Mouse (Mus musculus): ENCODE measurements at regions not wholly inside any gene's neighbourhood (a gene's known extent, or its start where the extent isn't known, plus 50 kb on each side); places are given as distances from the start of the nearest gene placed in this dataset.
A peak's percentile ranks its signal among the peaks of the same experiment; 100 is the strongest.

DNA sequence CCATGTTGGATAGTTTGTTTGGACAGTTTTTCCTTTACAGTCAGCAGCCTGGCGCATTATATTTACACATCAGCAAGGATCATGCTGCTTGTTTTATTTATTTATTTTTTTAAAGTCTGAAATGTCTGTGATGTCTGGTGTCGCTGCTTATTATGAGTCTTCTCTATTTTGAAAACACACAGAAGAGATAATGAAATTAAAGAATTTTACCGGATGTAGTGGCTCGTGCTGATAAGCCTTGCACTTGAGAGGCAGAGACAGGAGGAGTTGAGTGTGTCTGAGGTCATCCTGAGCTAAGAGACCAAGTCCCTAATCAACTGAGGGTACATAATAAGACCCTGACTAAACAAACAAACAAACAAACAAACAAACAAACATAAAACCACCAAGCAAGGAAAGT is 402.6 kb upstream of the Slc30a5 start:
- ATAC-seq (ENCODE audit: insufficient read depth) = no peak
- WGBS = 59% methylated on average over 4 of the region's 4 CpGs
- H3K36me3 ChIP-seq (ENCODE audit: insufficient read depth) = no peaks in the 10 kb centered on the region
- H3K4me3 ChIP-seq (ENCODE audit: low read depth, low read length) = no peak overlapping the region
- TF ChIP-seq CTCF (IDR thresholded peaks at IDR 0.05; ENCODE audit: low read depth) = no peak
- H3K27ac ChIP-seq (ENCODE audit: low read depth) = no peak overlapping the region
- H3K9me3 ChIP-seq (ENCODE audit: low read depth, low read length) = no peaks in the 10 kb centered on the region
- no peak for DNase-seq
- H3K9ac ChIP-seq = no peak overlapping the region
- no peaks in the 10 kb centered on the region for H3K27me3 ChIP-seq (ENCODE audit: insufficient read depth, low read length)
- H3K4me2 ChIP-seq = no peak overlapping the region
- H3K4me1 ChIP-seq (ENCODE audit: insufficient read depth) = peaks cover 5% of the 10 kb centered on the region; the same call in 1 of the 2 replicates

DNA sequence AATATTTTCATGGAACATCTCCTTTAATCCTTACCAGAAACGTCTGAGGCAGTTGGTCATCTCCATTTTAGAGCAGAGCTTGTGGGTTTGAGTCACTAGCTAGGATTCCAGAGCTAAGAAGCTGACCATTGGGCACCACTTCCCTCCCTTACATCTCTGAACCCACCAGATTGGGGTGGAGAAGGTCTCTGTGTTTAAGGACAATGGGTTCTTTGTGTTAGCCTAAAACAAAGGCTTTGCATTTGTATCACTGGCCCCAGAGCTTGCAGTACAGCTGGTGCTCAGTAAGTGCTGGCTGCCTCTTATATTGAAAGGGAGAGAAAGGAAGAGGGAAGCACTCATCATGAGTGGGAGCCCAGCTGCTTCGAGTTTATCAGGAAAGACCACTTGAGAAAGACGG is 401.9 kb upstream of the Slc30a5 start:
- WGBS = 29% methylated on average over 3 of the region's 3 CpGs
- Histone ChIP-seq H3K4me3 (ENCODE audit: low read depth, low read length) (no peak overlapping the region), H3K9me3 (ENCODE audit: low read depth, low read length) (no peaks in the 10 kb centered on the region), H3K36me3 (ENCODE audit: insufficient read depth) (no peaks in the 10 kb centered on the region), H3K27me3 (ENCODE audit: insufficient read depth, low read length) (no peaks in the 10 kb centered on the region), H3K9ac (no peak overlapping the region), H3K4me1 (ENCODE audit: insufficient read depth) (peaks cover 5% of the 10 kb centered on the region; the same call in 1 of the 2 replicates), H3K27ac (ENCODE audit: low read depth) (no peak overlapping the region), H3K4me2 (no peak overlapping the region)
- no peak for ATAC-seq (ENCODE audit: insufficient read depth)
- no peak for TF ChIP-seq CTCF (IDR thresholded peaks at IDR 0.05; ENCODE audit: low read depth)
- DNase-seq = no peak

DNA sequence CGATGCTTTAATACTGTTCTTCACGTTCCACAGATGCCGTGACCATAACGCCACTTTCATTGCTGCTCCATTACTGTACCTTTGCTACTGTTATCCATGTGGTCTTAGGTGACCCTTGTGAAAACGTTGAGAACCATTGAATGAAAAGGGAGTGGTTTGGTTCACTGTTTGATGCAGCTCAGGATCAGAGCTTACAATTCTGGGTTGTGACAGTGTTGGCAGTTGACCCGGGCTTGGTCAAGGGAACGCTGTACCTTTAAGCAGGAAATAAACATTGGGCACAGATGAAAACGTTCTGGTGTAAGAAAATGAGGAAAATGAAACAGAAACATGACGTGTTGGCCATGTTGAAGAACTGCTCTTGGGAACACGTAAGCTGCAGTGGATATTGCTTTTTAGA is 401.3 kb upstream of the Slc30a5 start:
- 68% methylated on average over 10 of the region's 10 CpGs for whole genome bisulfite sequencing

DNA sequence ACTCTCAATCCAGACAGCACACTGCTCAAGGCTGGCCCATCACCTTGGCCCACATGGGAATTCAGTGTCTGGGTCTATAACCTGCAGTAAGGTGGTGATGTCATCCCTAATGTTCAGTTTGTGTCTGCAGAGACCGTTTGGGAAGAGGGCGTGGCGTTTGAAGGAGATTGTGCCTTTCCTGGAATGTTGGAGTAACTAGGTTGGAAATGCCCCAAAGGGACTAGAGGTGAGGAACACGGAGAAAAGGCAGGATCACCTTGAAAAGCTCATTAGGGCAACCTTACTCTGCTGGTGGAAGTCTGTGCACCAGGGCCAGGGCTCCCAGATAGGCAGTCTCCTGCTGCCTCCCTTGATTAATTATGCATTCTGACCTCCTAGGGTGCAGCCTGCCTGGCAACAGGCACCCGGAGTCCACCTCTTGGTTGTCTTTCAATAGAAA is 400.6 kb upstream of the Slc30a5 start:
- H3K27ac ChIP-seq (ENCODE audit: low read depth) = no peak overlapping the region
- H3K4me2 ChIP-seq = no peak overlapping the region
- no peaks in the 10 kb centered on the region for H3K36me3 ChIP-seq (ENCODE audit: insufficient read depth)
- H3K27me3 ChIP-seq (ENCODE audit: insufficient read depth, low read length) = no peaks in the 10 kb centered on the region
- H3K4me1 ChIP-seq (ENCODE audit: insufficient read depth) = peaks cover 5% of the 10 kb centered on the region; the same call in 1 of the 2 replicates
- no peak for TF ChIP-seq CTCF (IDR thresholded peaks at IDR 0.05; ENCODE audit: low read depth)
- ATAC-seq (ENCODE audit: insufficient read depth) (no peak; the same call in 1 of the 2 replicates), DNase-seq (no peak)
- no peaks in the 10 kb centered on the region for H3K9me3 ChIP-seq (ENCODE audit: low read depth, low read length)
- 19% methylated on average over 5 of the region's 5 CpGs for WGBS
- H3K9ac ChIP-seq = no peak overlapping the region
- no peak overlapping the region for H3K4me3 ChIP-seq (ENCODE audit: low read depth, low read length)

More for the DNA sequence above, 401.3 kb upstream of the Slc30a5 start:
- DNase-seq (no peak), ATAC-seq (ENCODE audit: insufficient read depth) (no peak)
- H3K4me1 ChIP-seq (ENCODE audit: insufficient read depth) = peaks cover 5% of the 10 kb centered on the region; the same call in 1 of the 2 replicates
- no peaks in the 10 kb centered on the region for H3K36me3 ChIP-seq (ENCODE audit: insufficient read depth)
- no peak overlapping the region for H3K4me3 ChIP-seq (ENCODE audit: low read depth, low read length)
- no peak overlapping the region for H3K9ac ChIP-seq
- no peak for TF ChIP-seq CTCF (IDR thresholded peaks at IDR 0.05; ENCODE audit: low read depth)
- no peak overlapping the region for H3K4me2 ChIP-seq
- H3K27ac ChIP-seq (ENCODE audit: low read depth) = no peak overlapping the region
- H3K27me3 ChIP-seq (ENCODE audit: insufficient read depth, low read length) = no peaks in the 10 kb centered on the region
- H3K9me3 ChIP-seq (ENCODE audit: low read depth, low read length) = no peaks in the 10 kb centered on the region

DNA sequence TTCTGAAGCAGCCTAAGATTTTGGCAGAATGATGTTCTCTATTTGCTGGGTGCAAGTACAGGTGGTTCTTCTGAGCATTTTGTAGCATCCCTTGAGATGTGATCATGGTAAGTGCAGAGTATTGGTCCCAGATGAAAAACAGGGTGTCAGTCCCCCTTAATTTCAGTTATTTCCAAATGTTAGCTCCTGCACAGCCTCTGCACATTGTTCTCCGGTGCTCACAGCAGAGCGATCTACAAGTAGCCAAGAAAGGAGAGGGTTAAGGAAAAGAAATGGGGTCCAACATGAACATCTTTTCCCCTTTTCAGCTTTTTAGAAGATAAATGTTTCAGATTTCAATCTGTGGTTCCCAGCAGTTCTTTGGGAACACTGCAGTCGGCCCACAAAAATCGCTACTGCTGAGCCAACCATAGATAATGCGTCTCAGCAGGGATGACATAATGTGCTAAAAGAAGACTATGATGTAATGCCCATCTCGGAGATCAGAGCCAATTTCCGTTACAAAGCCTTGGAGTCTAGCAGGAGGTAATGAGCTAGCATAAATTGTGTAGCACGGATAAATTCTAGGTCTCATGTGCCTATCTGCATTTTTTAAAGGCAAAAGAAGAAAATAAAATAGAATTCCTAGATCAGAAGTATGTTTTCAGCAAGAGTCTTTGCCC is 400.1 kb upstream of the Slc30a5 start:
- Histone ChIP-seq H3K4me2 (no peak overlapping the region), H3K27me3 (ENCODE audit: insufficient read depth, low read length) (no peaks in the 10 kb centered on the region), H3K4me3 (ENCODE audit: low read depth, low read length) (no peak overlapping the region), H3K27ac (ENCODE audit: low read depth) (no peak overlapping the region), H3K9me3 (ENCODE audit: low read depth, low read length) (no peaks in the 10 kb centered on the region), H3K36me3 (ENCODE audit: insufficient read depth) (no peaks in the 10 kb centered on the region), H3K4me1 (ENCODE audit: insufficient read depth) (peaks cover 5% of the 10 kb centered on the region; the same call in 1 of the 2 replicates), H3K9ac (no peak overlapping the region)
- DNase-seq (peak; percentile 72), ATAC-seq (ENCODE audit: insufficient read depth) (peak; percentile 60; the same call in 1 of the 2 replicates)
- TF ChIP-seq CTCF (IDR thresholded peaks at IDR 0.05; ENCODE audit: low read depth) = no peak
- WGBS = 43% methylated on average over 8 of the region's 8 CpGs

DNA sequence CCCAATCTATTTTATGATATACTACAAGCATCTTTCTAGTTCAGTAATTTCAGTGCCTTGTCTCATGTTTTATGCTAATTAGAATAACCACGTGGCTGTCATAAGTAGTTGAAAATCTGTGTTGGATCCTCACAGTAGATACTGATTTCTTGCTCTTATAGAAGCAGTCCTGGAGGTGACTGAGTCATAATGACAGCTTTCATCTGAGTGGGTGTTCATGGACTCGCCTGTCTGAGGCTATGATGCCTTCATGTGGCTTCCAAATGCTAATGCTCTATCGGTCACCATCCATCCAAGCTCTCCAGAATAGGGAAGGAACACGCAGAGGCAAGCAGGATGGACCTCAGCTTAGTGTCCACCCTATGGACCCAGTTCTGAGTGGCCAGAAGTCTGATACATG is 396.6 kb upstream of the Slc30a5 start:
- no peaks in the 10 kb centered on the region for H3K9me3 ChIP-seq (ENCODE audit: low read depth, low read length)
- TF ChIP-seq CTCF (IDR thresholded peaks at IDR 0.05; ENCODE audit: low read depth) = no peak
- 76% methylated on average over 4 of the region's 4 CpGs for WGBS
- H3K4me2 ChIP-seq = no peak overlapping the region
- no peaks in the 10 kb centered on the region for H3K36me3 ChIP-seq (ENCODE audit: insufficient read depth)
- H3K4me1 ChIP-seq (ENCODE audit: insufficient read depth) = peaks cover 5% of the 10 kb centered on the region; the same call in 1 of the 2 replicates
- no peaks in the 10 kb centered on the region for H3K27me3 ChIP-seq (ENCODE audit: insufficient read depth, low read length)
- no peak overlapping the region for H3K27ac ChIP-seq (ENCODE audit: low read depth)
- no peak for DNase-seq
- H3K9ac ChIP-seq = no peak overlapping the region
- ATAC-seq (ENCODE audit: insufficient read depth) = no peak
- no peak overlapping the region for H3K4me3 ChIP-seq (ENCODE audit: low read depth, low read length)

DNA sequence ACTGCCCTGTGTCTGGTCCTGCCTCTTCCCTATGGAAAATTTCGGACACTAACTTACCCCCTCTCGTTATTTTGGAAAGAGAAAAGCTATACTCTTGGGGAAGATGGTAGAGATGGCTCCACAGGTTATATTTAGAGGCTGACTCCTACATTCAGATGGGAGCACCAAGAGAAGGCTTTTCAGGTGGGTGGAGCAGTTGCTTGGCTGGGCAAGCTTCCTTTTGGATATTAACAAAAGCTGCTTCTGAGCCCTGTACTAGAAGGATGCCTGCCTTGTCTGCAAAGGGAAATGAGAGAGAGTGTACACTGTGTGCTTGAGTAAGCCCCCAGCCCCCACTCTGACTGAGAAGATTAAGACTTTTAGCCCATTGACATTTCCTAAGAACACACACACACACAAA is 392.1 kb upstream of the Slc30a5 start:
- DNase-seq (no peak), ATAC-seq (ENCODE audit: insufficient read depth) (no peak)
- no peaks in the 10 kb centered on the region for H3K9me3 ChIP-seq (ENCODE audit: low read depth, low read length)
- no peak overlapping the region for H3K9ac ChIP-seq
- H3K27me3 ChIP-seq (ENCODE audit: insufficient read depth, low read length) = no peaks in the 10 kb centered on the region
- no peaks in the 10 kb centered on the region for H3K36me3 ChIP-seq (ENCODE audit: insufficient read depth)
- no peak overlapping the region for H3K4me3 ChIP-seq (ENCODE audit: low read depth, low read length)
- no peak overlapping the region for H3K4me2 ChIP-seq
- 71% methylated on average over 2 of the region's 2 CpGs for WGBS
- no peak overlapping the region for H3K27ac ChIP-seq (ENCODE audit: low read depth)
- no peaks in the 10 kb centered on the region for H3K4me1 ChIP-seq (ENCODE audit: insufficient read depth)
- TF ChIP-seq CTCF (IDR thresholded peaks at IDR 0.05; ENCODE audit: low read depth) = no peak

All from lung, embryonic 14.5 days (tissue).